Mouse (Mus musculus): ENCODE measurements around the gene Fam234a.

GRCm38 (mm10) chr17:26231156-26231555 is 12.9 kb downstream of the Fam234a start:
- TF ChIP-seq POLR2A (IDR thresholded peaks at IDR 0.05; ENCODE audit: control insufficient read depth in 1 of 2, insufficient read depth in 1 of 2, low read depth in 1 of 2, low read length in 2 of 2, poor library complexity in 1 of 2) (no peak), CTCF (IDR thresholded peaks at IDR 0.05 in 2 of 3, conservative IDR thresholded peaks at IDR 0.05 in 1 of 3; ENCODE audit: control insufficient read depth in 1 of 3, insufficient read depth in 1 of 3, low read depth in 2 of 3, low read length in 3 of 3, poor library complexity in 1 of 3, severe bottlenecking in 1 of 3) (no peak), KAT2A (conservative IDR thresholded peaks at IDR 0.05; ENCODE audit: low read depth, low read length) (no peak), GATA1 (IDR thresholded peaks at IDR 0.05; ENCODE audit: low read depth, low read length) (no peak), E2F4 (IDR thresholded peaks at IDR 0.05; ENCODE audit: borderline replicate concordance, low read depth, low read length) (no peak), MYB (IDR thresholded peaks at IDR 0.05; ENCODE audit: low read depth, low read length) (no peak), RAD21 (IDR thresholded peaks at IDR 0.05; ENCODE audit: low read depth, low read length) (no peak), MYC (IDR thresholded peaks at IDR 0.05; ENCODE audit: low read depth, low read length) (no peak), NELFE (IDR thresholded peaks at IDR 0.05; ENCODE audit: low read depth, low read length) (no peak)
